Mouse (Mus musculus) embryonic facial prominence, embryonic 10.5 days (tissue): Measurements from ENCODE around the gene Lelp1. TPM values are rescaled to one million over a fixed set of nuclear protein-coding genes. Genes with fewer than 3 reads are reported as not detected.

Source experiments
- polyA plus RNA-seq: library from polyadenylated mRNA; unstranded; fragments of >200 nt; fragmentation: Nextera tagmentation; extraction: Ambion mirVana; gene quantifications from 2 replicates; pipeline ENCODE4 v1.2.1, GENCODE M21; 2016

Gene Lelp1
- polyA plus RNA-seq, 1 experiment from 2014 or later = not detected

Other genes with a start within 250 kb of the Lelp1 start
- gene Pglyrp3, start 128.2 kb downstream of the Lelp1 start, polyA plus RNA-seq = not detected in 2 replicates
- 0.19 and 0.26 TPM in 2 replicates for gene Lor, start 59.6 kb downstream of the Lelp1 start, polyA plus RNA-seq
- not detected in 2 replicates for gene Prr9, start 18.8 kb downstream of the Lelp1 start, polyA plus RNA-seq
- gene Sprr2a1, start 73.1 kb upstream of the Lelp1 start, polyA plus RNA-seq = not detected in 2 replicates
- not detected in 2 replicates for gene Sprr2a2, start 73.2 kb upstream of the Lelp1 start, polyA plus RNA-seq
- not detected in 2 replicates for gene Sprr2a3, start 142.7 kb upstream of the Lelp1 start, polyA plus RNA-seq
- not detected in 2 replicates for gene Sprr2b, start 173.9 kb upstream of the Lelp1 start, polyA plus RNA-seq
- gene Sprr2d, start 196.4 kb upstream of the Lelp1 start, polyA plus RNA-seq = not detected in 2 replicates
- gene Sprr2e, start 209.4 kb upstream of the Lelp1 start, polyA plus RNA-seq = not detected in 2 replicates
- not detected in 2 replicates for gene Sprr2f, start 222.4 kb upstream of the Lelp1 start, polyA plus RNA-seq
- not detected in 2 replicates for gene Sprr2h, start 242.9 kb upstream of the Lelp1 start, polyA plus RNA-seq